Mouse (Mus musculus): ENCODE measurements around the gene Sipa1.

- no peak for TF ChIP-seq POLR2A (IDR thresholded peaks at IDR 0.05; ENCODE audit: low read depth, low read length)
- no peak for TF ChIP-seq CTCF (IDR thresholded peaks at IDR 0.05; ENCODE audit: extremely low read depth, insufficient read depth, insufficient read length, insufficient replicate concordance)
Measured at GRCm38 (mm10) chr19:5646731-5647330, 16.7 kb downstream of the Sipa1 start.
